10 mouse cellular contexts compared by ENCODE assay signal in the genomic region with DNA sequence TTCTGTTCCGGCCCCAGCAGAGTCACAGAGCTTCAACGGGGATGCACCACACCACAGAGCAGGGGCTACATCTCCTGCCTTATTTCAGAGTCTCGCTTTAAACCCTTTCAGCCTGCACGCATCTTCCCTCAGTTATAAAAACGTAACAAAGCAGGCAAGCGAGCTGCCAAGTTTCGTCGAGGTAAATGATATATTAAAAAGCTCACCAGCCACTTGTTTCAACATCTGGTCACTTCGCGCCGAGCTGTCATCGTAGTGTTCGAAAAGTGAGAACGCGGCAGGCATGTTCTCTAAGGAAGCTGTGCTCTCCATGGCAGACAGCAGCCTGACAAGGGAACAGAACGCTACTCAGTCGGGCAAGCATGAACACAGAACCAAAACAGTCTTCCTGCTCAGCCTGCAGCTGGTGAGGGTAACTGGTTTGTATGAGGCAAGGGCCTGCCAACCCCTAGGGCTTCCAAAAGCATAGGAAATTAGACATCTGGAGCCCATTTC.
DNase-seq lines count a peak whose midpoint lies in the region; ATAC-seq and TF ChIP-seq lines count a peak whose summit lies in the region.
"Had no signal": no experiment of that assay in that cellular context is flagged by ENCODE, and none has a peak within 500 bp of the region (broad histone marks: within the 10 kb centered on the region; RNA-seq: fewer than 3 reads in every experiment).

No protein-coding gene starts in this region.

- TF ChIP-seq CTCF in brain, embryonic 14.5 days (IDR thresholded peaks at IDR 0.05; ENCODE audit: borderline replicate concordance, extremely low read depth, insufficient read depth, insufficient read length) = no peak
- no peak for TF ChIP-seq CTCF in intestine, postnatal 0 days (IDR thresholded peaks at IDR 0.05; ENCODE audit: low read depth)

- TF ChIP-seq POLR2A in brain, embryonic 14.5 days (IDR thresholded peaks at IDR 0.05; ENCODE audit: borderline replicate concordance, extremely low read depth, insufficient read depth, insufficient read length, poor library complexity, severe bottlenecking) = no peak

- DNase-seq in brain, embryonic 14.5 days (ENCODE audit: low read depth) = peak; percentile 75
- DNase-seq in liver = no peak
- no peak for DNase-seq in gastrocnemius, adult 8-10 months (ENCODE audit: low spot score in 2 of 2)

- 50% methylated on average over 17 of the region's 17 CpGs for WGBS in heart, embryonic 16.5 days
- 58% methylated on average over 17 of the region's 17 CpGs for WGBS in heart, embryonic 12.5 days
- WGBS in forebrain, embryonic 16.5 days = 41% methylated on average over 17 of the region's 17 CpGs
- WGBS in limb, embryonic 15.5 days = 18% methylated on average over 17 of the region's 17 CpGs
- WGBS in intestine, postnatal 0 days = 59% methylated on average over 17 of the region's 17 CpGs

- 0 out of 2 replicates have a peak overlapping the region, but pooled peaks have one; percentile 31 for H3K27ac ChIP-seq in heart, embryonic 16.5 days (ENCODE audit: low read length)
- H3K27ac ChIP-seq in heart, embryonic 12.5 days (ENCODE audit: poor library complexity, severe bottlenecking) = no peak overlapping the region
- H3K27ac ChIP-seq in forebrain, embryonic 16.5 days (ENCODE audit: low read length) = peak overlapping the region; percentile 90
- no peak overlapping the region for H3K27ac ChIP-seq in limb, embryonic 15.5 days
- no peak overlapping the region for H3K27ac ChIP-seq in intestine, postnatal 0 days (ENCODE audit: low read depth, low read length)

- H3K27me3 ChIP-seq in heart, embryonic 16.5 days (ENCODE audit: control insufficient read depth, insufficient read depth, low read length) = no peaks in the 10 kb centered on the region
- H3K27me3 ChIP-seq in heart, embryonic 12.5 days (replicated peaks) = no peaks in the 10 kb centered on the region
- H3K27me3 ChIP-seq in forebrain, embryonic 16.5 days (replicated peaks; ENCODE audit: control insufficient read depth, insufficient read depth, low read length) = no peaks in the 10 kb centered on the region
- no peaks in the 10 kb centered on the region for H3K27me3 ChIP-seq in limb, embryonic 15.5 days
- no peaks in the 10 kb centered on the region for H3K27me3 ChIP-seq in intestine, postnatal 0 days (replicated peaks; ENCODE audit: control insufficient read depth, insufficient read depth, low read length)

- H3K4me3 ChIP-seq in heart, embryonic 16.5 days (ENCODE audit: low read length) = no peak overlapping the region
- H3K4me3 ChIP-seq in heart, embryonic 12.5 days = no peak overlapping the region
- 0 out of 2 replicates have a peak overlapping the region, but pooled peaks have one; percentile 16 for H3K4me3 ChIP-seq in forebrain, embryonic 16.5 days (replicated peaks; ENCODE audit: low read length)
- peak overlapping the region; percentile 18; the same call in 1 of the 2 replicates for H3K4me3 ChIP-seq in limb, embryonic 15.5 days
- H3K4me3 ChIP-seq in intestine, postnatal 0 days (ENCODE audit: low read depth, low read length) = no peak overlapping the region
- H3K4me3 ChIP-seq: myocyte had no signal

- H3K9me3 ChIP-seq in heart, embryonic 16.5 days (replicated peaks; ENCODE audit: control insufficient read depth, low read length) = peaks cover 8% of the 10 kb centered on the region
- peaks cover 6% of the 10 kb centered on the region for H3K9me3 ChIP-seq in heart, embryonic 12.5 days (replicated peaks)
- H3K9me3 ChIP-seq in forebrain, embryonic 16.5 days (ENCODE audit: control insufficient read depth, low read length) = peaks cover 7% of the 10 kb centered on the region
- H3K9me3 ChIP-seq in limb, embryonic 15.5 days = no peaks in the 10 kb centered on the region
- H3K9me3 ChIP-seq in intestine, postnatal 0 days (ENCODE audit: control insufficient read depth) = 0 out of 2 replicates have a peak, but pooled peaks cover 3% of the 10 kb centered on the region
- H3K9me3 ChIP-seq: G1E had no signal

- H3K36me3 ChIP-seq in heart, embryonic 16.5 days (ENCODE audit: control insufficient read depth, insufficient read depth) = peaks cover 25% of the 10 kb centered on the region
- peaks cover 13% of the 10 kb centered on the region; the same call in 1 of the 2 replicates for H3K36me3 ChIP-seq in heart, embryonic 12.5 days
- no peaks in the 10 kb centered on the region for H3K36me3 ChIP-seq in forebrain, embryonic 16.5 days (ENCODE audit: control insufficient read depth, insufficient read depth)
- no peaks in the 10 kb centered on the region for H3K36me3 ChIP-seq in limb, embryonic 15.5 days
- H3K36me3 ChIP-seq in intestine, postnatal 0 days (ENCODE audit: control insufficient read depth, insufficient read depth) = no peaks in the 10 kb centered on the region
- H3K36me3 ChIP-seq: G1E had no signal

- 0 out of 2 replicates have a peak, but pooled peaks have one; percentile 37 for ATAC-seq in heart, embryonic 16.5 days (replicated peaks; ENCODE audit: extremely low read depth, insufficient read depth, low FRiP score)
- no peak for ATAC-seq in heart, embryonic 12.5 days (ENCODE audit: insufficient number of reproducible peaks, low FRiP score)
- ATAC-seq in forebrain, embryonic 16.5 days = peak; percentile 62
- ATAC-seq in limb, embryonic 15.5 days (ENCODE audit: insufficient number of reproducible peaks, low FRiP score, low TSS enrichment, low read depth) = no peak
- ATAC-seq in intestine, postnatal 0 days = no peak

- H3K9ac ChIP-seq in heart, embryonic 16.5 days (ENCODE audit: low read length) = peak overlapping the region; percentile 40; the same call in 1 of the 2 replicates
- H3K9ac ChIP-seq in heart, embryonic 12.5 days = no peak overlapping the region
- H3K9ac ChIP-seq in forebrain, embryonic 16.5 days (replicated peaks; ENCODE audit: low read depth, low read length) = no peak overlapping the region
- H3K9ac ChIP-seq in limb, embryonic 15.5 days = no peak overlapping the region
- H3K9ac ChIP-seq in intestine, postnatal 0 days (ENCODE audit: low read depth, low read length) = no peak overlapping the region

- peaks cover 12% of the 10 kb centered on the region for H3K4me1 ChIP-seq in heart, embryonic 16.5 days (ENCODE audit: control insufficient read depth, insufficient read depth, low read length)
- peaks cover 10% of the 10 kb centered on the region; the same call in 1 of the 2 replicates for H3K4me1 ChIP-seq in heart, embryonic 12.5 days (replicated peaks)
- peaks cover 20% of the 10 kb centered on the region for H3K4me1 ChIP-seq in forebrain, embryonic 16.5 days (replicated peaks; ENCODE audit: control insufficient read depth, insufficient read depth, low read length)
- peaks cover 10% of the 10 kb centered on the region; the same call in 1 of the 2 replicates for H3K4me1 ChIP-seq in limb, embryonic 15.5 days
- no peaks in the 10 kb centered on the region for H3K4me1 ChIP-seq in intestine, postnatal 0 days (replicated peaks; ENCODE audit: control insufficient read depth, insufficient read depth, low read length)

- H3K4me2 ChIP-seq in heart, embryonic 16.5 days (ENCODE audit: low read depth, low read length) = peak overlapping the region; percentile 36
- no peak overlapping the region for H3K4me2 ChIP-seq in heart, embryonic 12.5 days
- H3K4me2 ChIP-seq in forebrain, embryonic 16.5 days (ENCODE audit: low read length) = peak overlapping the region; percentile 38
- H3K4me2 ChIP-seq in limb, embryonic 15.5 days = peak overlapping the region; percentile 31; the same call in 1 of the 2 replicates
- H3K4me2 ChIP-seq in intestine, postnatal 0 days (replicated peaks; ENCODE audit: low read depth) = no peak overlapping the region

Comparison
In these comparisons a context has a peak if more than half of its experiments do, and no peak if none do; other contexts are left out.
1. ATAC-seq: peak in heart, embryonic 16.5 days (single experiment) and forebrain, embryonic 16.5 days (single experiment); none in heart, embryonic 12.5 days (single experiment), limb, embryonic 15.5 days (single experiment) and intestine, postnatal 0 days (single experiment).
2. H3K27ac ChIP-seq: peak in heart, embryonic 16.5 days (single experiment) and forebrain, embryonic 16.5 days (single experiment); none in heart, embryonic 12.5 days (single experiment), limb, embryonic 15.5 days (single experiment) and intestine, postnatal 0 days (single experiment).
3. H3K4me2 ChIP-seq: peak in heart, embryonic 16.5 days (single experiment), forebrain, embryonic 16.5 days (single experiment) and limb, embryonic 15.5 days (single experiment); none in heart, embryonic 12.5 days (single experiment) and intestine, postnatal 0 days (single experiment).
4. H3K4me3 ChIP-seq: peak in forebrain, embryonic 16.5 days (single experiment) and limb, embryonic 15.5 days (single experiment); none in heart, embryonic 16.5 days (single experiment), heart, embryonic 12.5 days (single experiment) and intestine, postnatal 0 days (single experiment).